Mouse (Mus musculus): Measurements from ENCODE around the gene Per1. TPM values are rescaled to one million over a fixed set of nuclear protein-coding genes. Genes with fewer than 3 reads are reported as not detected.

The Per1 gene
- polyA plus RNA-seq, 1 experiment from 2014 or later: 9.4 TPM

DNA sequence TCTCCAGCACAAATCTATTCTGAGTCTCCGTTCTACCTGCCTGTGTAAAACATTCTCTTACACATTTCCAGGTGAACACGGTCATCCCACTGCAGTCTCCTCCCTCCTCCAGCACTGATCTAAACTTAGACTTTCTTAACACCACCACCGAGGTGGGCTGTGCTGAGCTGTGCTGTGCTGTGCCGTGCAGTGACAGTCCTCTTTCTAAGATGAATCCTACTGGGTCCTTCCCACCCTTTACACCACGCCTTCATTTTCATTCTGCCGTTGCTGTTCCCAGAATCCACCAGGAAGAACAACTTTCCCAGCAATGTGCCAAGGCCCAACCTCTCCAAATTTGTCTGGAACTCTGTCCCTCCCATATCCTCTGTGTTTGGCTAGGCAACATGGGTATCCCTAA lies 8.6 kb upstream of the Per1 start:
- no peak overlapping the region for H3K4me3 ChIP-seq
- 31% methylated on average over 6 of the region's 6 CpGs for WGBS

GRCm38 (mm10) chr11:69087082-69087481 lies 7.9 kb upstream of the Per1 start:
- H3K4me1 ChIP-seq (replicated peaks): peaks cover 49% of the 10 kb centered on the region
- no peaks in the 10 kb centered on the region for H3K27me3 ChIP-seq (replicated peaks)
- peak overlapping the region; percentile 94 for H3K27ac ChIP-seq (ENCODE audit: poor library complexity, severe bottlenecking)
- no peak for ATAC-seq (ENCODE audit: insufficient number of reproducible peaks, low FRiP score)
- WGBS: 25% methylated on average over 4 of the region's 4 CpGs
- peak overlapping the region; percentile 14 for H3K4me2 ChIP-seq
- H3K4me3 ChIP-seq: no peak overlapping the region
- H3K9ac ChIP-seq: peak overlapping the region; percentile 24; the same call in 1 of the 2 replicates
- peaks cover 24% of the 10 kb centered on the region for H3K36me3 ChIP-seq
- H3K9me3 ChIP-seq (replicated peaks): no peaks in the 10 kb centered on the region

More for the DNA sequence above, 8.6 kb upstream of the Per1 start:
- Histone ChIP-seq H3K9me3 (replicated peaks) (no peaks in the 10 kb centered on the region), H3K27ac (ENCODE audit: poor library complexity, severe bottlenecking) (peak overlapping the region; percentile 94), H3K27me3 (replicated peaks) (no peaks in the 10 kb centered on the region), H3K4me1 (replicated peaks) (peaks cover 42% of the 10 kb centered on the region), H3K36me3 (peaks cover 18% of the 10 kb centered on the region), H3K4me2 (no peak overlapping the region; the same call in 1 of the 2 replicates), H3K9ac (no peak overlapping the region)
- ATAC-seq (ENCODE audit: insufficient number of reproducible peaks, low FRiP score): no peak

DNA sequence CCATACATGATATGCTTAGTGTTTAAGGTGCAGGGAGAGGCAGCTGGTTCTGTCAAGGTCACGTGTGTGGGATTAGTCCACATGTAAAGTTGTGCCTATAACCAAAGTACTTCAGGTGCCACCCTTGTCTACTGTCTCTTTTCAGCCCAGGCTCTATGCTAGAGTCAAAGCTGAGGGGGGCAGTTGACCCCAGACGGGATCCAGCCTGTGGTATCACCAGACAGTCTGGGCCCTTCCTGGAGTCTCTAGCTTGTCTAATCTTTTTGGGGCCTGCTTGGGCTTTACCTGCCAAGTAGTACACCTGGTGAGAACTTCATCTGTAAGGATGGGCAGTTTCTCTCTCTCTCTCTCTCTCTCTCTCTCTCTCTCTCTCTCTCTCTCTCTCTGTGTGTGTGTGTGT lies 7.4 kb upstream of the Per1 start:
- Histone ChIP-seq H3K4me2 (peak overlapping the region; percentile 95), H3K27me3 (replicated peaks) (no peaks in the 10 kb centered on the region), H3K36me3 (peaks cover 27% of the 10 kb centered on the region), H3K4me1 (replicated peaks) (peaks cover 51% of the 10 kb centered on the region), H3K4me3 (peak overlapping the region; percentile 91), H3K27ac (ENCODE audit: poor library complexity, severe bottlenecking) (peak overlapping the region; percentile 94), H3K9ac (peak overlapping the region; percentile 100; the same call in 1 of the 2 replicates), H3K9me3 (replicated peaks) (no peaks in the 10 kb centered on the region)
- WGBS: 52% methylated on average over 2 of the region's 2 CpGs
- no peak for ATAC-seq (ENCODE audit: insufficient number of reproducible peaks, low FRiP score)

- under 1% methylated on average over 63 of the region's 67 CpGs for WGBS
- ATAC-seq (ENCODE audit: insufficient number of reproducible peaks, low FRiP score): peak; percentile 85
Observed at GRCm38 (mm10) chr11:69088103-69088855, 6.7 kb upstream of the Per1 start, which contains the start of gene Vamp2. Gene Vamp2 (plus strand): TSS chr11:69088490.

GRCm38 (mm10) chr11:69088856-69089615 lies 6.0 kb upstream of the Per1 start:
- WGBS: 9% methylated on average over 25 of the region's 25 CpGs
- H3K4me1 ChIP-seq (replicated peaks): peaks cover 51% of the 10 kb centered on the region
- peak overlapping the region; percentile 91 for H3K4me3 ChIP-seq
- peak overlapping the region; percentile 100 for H3K9ac ChIP-seq
- peaks cover 30% of the 10 kb centered on the region for H3K36me3 ChIP-seq
- no peaks in the 10 kb centered on the region for H3K27me3 ChIP-seq (replicated peaks)
- H3K4me2 ChIP-seq: peak overlapping the region; percentile 95
- peak; percentile 46 for ATAC-seq (ENCODE audit: insufficient number of reproducible peaks, low FRiP score)
- H3K9me3 ChIP-seq (replicated peaks): no peaks in the 10 kb centered on the region
- H3K27ac ChIP-seq (ENCODE audit: poor library complexity, severe bottlenecking): peak overlapping the region; percentile 94

More at GRCm38 (mm10) chr11:69088103-69088855, 6.7 kb upstream of the Per1 start, which contains the start of gene Vamp2:
- peak within 1 kb of the TSS; percentile 94 for H3K27ac ChIP-seq (ENCODE audit: poor library complexity, severe bottlenecking)
- peak within 1 kb of the TSS; percentile 100 for H3K9ac ChIP-seq
- H3K4me1 ChIP-seq (replicated peaks): peaks cover 51% of the 10 kb centered on the region
- H3K4me2 ChIP-seq: peak within 1 kb of the TSS; percentile 95
- H3K36me3 ChIP-seq: peaks cover 30% of the 10 kb centered on the region
- no peaks in the 10 kb centered on the region for H3K27me3 ChIP-seq (replicated peaks)
- H3K4me3 ChIP-seq: peak within 1 kb of the TSS; percentile 91
- no peaks in the 10 kb centered on the region for H3K9me3 ChIP-seq (replicated peaks)

- Histone ChIP-seq H3K27me3 (replicated peaks) (no peaks in the 10 kb centered on the region), H3K9me3 (replicated peaks) (no peaks in the 10 kb centered on the region), H3K4me1 (replicated peaks) (peaks cover 51% of the 10 kb centered on the region), H3K4me2 (peak overlapping the region; percentile 95), H3K9ac (peak overlapping the region; percentile 100), H3K36me3 (peaks cover 30% of the 10 kb centered on the region), H3K27ac (ENCODE audit: poor library complexity, severe bottlenecking) (peak overlapping the region; percentile 94), H3K4me3 (peak overlapping the region; percentile 91)
- 80% methylated on average over 12 of the region's 12 CpGs for WGBS
- ATAC-seq (ENCODE audit: insufficient number of reproducible peaks, low FRiP score): no peak
Observed at GRCm38 (mm10) chr11:69089616-69090290, 5.3 kb upstream of the Per1 start.

GRCm38 (mm10) chr11:69090367-69090766 lies 4.7 kb upstream of the Per1 start:
- no peaks in the 10 kb centered on the region for H3K9me3 ChIP-seq (replicated peaks)
- H3K4me1 ChIP-seq (replicated peaks): peaks cover 51% of the 10 kb centered on the region
- peak overlapping the region; percentile 95 for H3K4me2 ChIP-seq
- no peak for ATAC-seq (ENCODE audit: insufficient number of reproducible peaks, low FRiP score)
- 53% methylated on average over 6 of the region's 6 CpGs for WGBS
- H3K27me3 ChIP-seq (replicated peaks): no peaks in the 10 kb centered on the region
- H3K27ac ChIP-seq (ENCODE audit: poor library complexity, severe bottlenecking): no peak overlapping the region
- no peak overlapping the region for H3K4me3 ChIP-seq
- peak overlapping the region; percentile 100 for H3K9ac ChIP-seq
- H3K36me3 ChIP-seq: peaks cover 30% of the 10 kb centered on the region

- Histone ChIP-seq H3K4me3 (no peak overlapping the region), H3K4me2 (no peak overlapping the region), H3K27me3 (replicated peaks) (no peaks in the 10 kb centered on the region), H3K36me3 (peaks cover 30% of the 10 kb centered on the region), H3K9ac (no peak overlapping the region), H3K4me1 (replicated peaks) (peaks cover 56% of the 10 kb centered on the region), H3K9me3 (replicated peaks) (no peaks in the 10 kb centered on the region), H3K27ac (ENCODE audit: poor library complexity, severe bottlenecking) (0 out of 2 replicates have a peak overlapping the region, but pooled peaks have one; percentile 3)
- 62% methylated on average over 7 of the region's 7 CpGs for WGBS
- ATAC-seq (ENCODE audit: insufficient number of reproducible peaks, low FRiP score): no peak
Observed at GRCm38 (mm10) chr11:69091566-69092385, 3.2 kb upstream of the Per1 start.

GRCm38 (mm10) chr11:69092386-69092751 lies 2.6 kb upstream of the Per1 start:
- ATAC-seq (ENCODE audit: insufficient number of reproducible peaks, low FRiP score): no peak
- 0 out of 2 replicates have a peak overlapping the region, but pooled peaks have one; percentile 3 for H3K27ac ChIP-seq (ENCODE audit: poor library complexity, severe bottlenecking)
- H3K4me2 ChIP-seq: no peak overlapping the region
- no peaks in the 10 kb centered on the region for H3K27me3 ChIP-seq (replicated peaks)
- H3K9ac ChIP-seq: no peak overlapping the region
- 8% methylated on average over 3 of the region's 3 CpGs for WGBS
- H3K4me1 ChIP-seq (replicated peaks): peaks cover 50% of the 10 kb centered on the region
- peaks cover 30% of the 10 kb centered on the region for H3K36me3 ChIP-seq
- H3K4me3 ChIP-seq: peak overlapping the region; percentile 5; the same call in 1 of the 2 replicates
- no peaks in the 10 kb centered on the region for H3K9me3 ChIP-seq (replicated peaks)

- Histone ChIP-seq H3K4me3 (no peak overlapping the region), H3K27ac (ENCODE audit: poor library complexity, severe bottlenecking) (no peak overlapping the region; the same call in 1 of the 2 replicates), H3K9ac (no peak overlapping the region), H3K36me3 (peaks cover 30% of the 10 kb centered on the region), H3K4me2 (no peak overlapping the region), H3K27me3 (replicated peaks) (no peaks in the 10 kb centered on the region), H3K9me3 (replicated peaks) (no peaks in the 10 kb centered on the region), H3K4me1 (replicated peaks) (peaks cover 50% of the 10 kb centered on the region)
- ATAC-seq (ENCODE audit: insufficient number of reproducible peaks, low FRiP score): no peak
- 87% methylated on average over 4 of the region's 4 CpGs for WGBS
Observed at GRCm38 (mm10) chr11:69092871-69093270, 2.1 kb upstream of the Per1 start.
